Comparison of ENCODE assay signal across 14 mouse cellular contexts in genomic region chr2:48123662-48124061, GRCm38 (mm10).
DNase-seq lines count a peak whose midpoint lies in the region; ATAC-seq and TF ChIP-seq lines count a peak whose summit lies in the region.
"Had no signal": no experiment of that assay in that cellular context is flagged by ENCODE, and none has a peak within 500 bp of the region (broad histone marks: within the 10 kb centered on the region; RNA-seq: fewer than 3 reads in every experiment).

No protein-coding gene starts in this region.

- no peak overlapping the region for H3K27ac ChIP-seq in layer of hippocampus, adult 2 months
- H3K27ac ChIP-seq: embryonic facial prominence, embryonic 13.5 days; limb, embryonic 12.5 days had no signal

- no peak for DNase-seq in cerebellum, postnatal 4 days (ENCODE audit: low spot score in 2 of 2)
- peak; percentile 4 for DNase-seq in left cerebral cortex, postnatal 4 days
- DNase-seq in left cerebral cortex, adult 11 months (ENCODE audit: low spot score): no peak
- DNase-seq in brain, adult 2 months (ENCODE audit: low read depth, low spot score): peak; percentile 45
- DNase-seq in layer of hippocampus, adult 2 months (ENCODE audit: low spot score in 2 of 2): peak; percentile 32 to 39
- DNase-seq in adrenal gland, postnatal 4 days (ENCODE audit: low spot score in 2 of 2): no peak
- DNase-seq: heart, adult 18-20 months; kidney, postnatal 14 days; lung, adult 2 months had no signal

- peak; percentile 36; the same call in 1 of the 2 replicates for ATAC-seq in cerebellum, adult (ENCODE audit: insufficient number of reproducible peaks, low FRiP score, low TSS enrichment)
- ATAC-seq in megakaryocyte, adult 5-6 weeks (ENCODE audit: poor library complexity, severe bottlenecking): no peak

- intact Hi-C loops in left cerebral cortex, postnatal 4 days (cut with DNase I): no loop called here

- H3K4me3 ChIP-seq in layer of hippocampus, adult 2 months: no peak overlapping the region
- H3K4me3 ChIP-seq: embryonic facial prominence, embryonic 13.5 days; limb, embryonic 12.5 days; megakaryocyte, embryonic 14.5 days had no signal

- no peak for TF ChIP-seq CTCF in layer of hippocampus, adult 2 months (conservative IDR thresholded peaks at IDR 0.05)

Comparison
In these comparisons a context has a peak if more than half of its experiments do, and no peak if none do; other contexts are left out.
1. DNase-seq: peak in left cerebral cortex, postnatal 4 days (single experiment), brain, adult 2 months (single experiment) and layer of hippocampus, adult 2 months (2 of 2); none in cerebellum, postnatal 4 days (0 of 2), left cerebral cortex, adult 11 months (single experiment) and adrenal gland, postnatal 4 days (0 of 2).